Mouse (Mus musculus) cerebellum, adult 8-10 months (tissue): ENCODE data around the gene Znhit1.
A peak's percentile ranks its signal among the peaks of the same experiment; 100 is the strongest.

Experiments
- DNase-seq: peaks from one replicate; pipeline ENCODE4 v3.0.0; 2022

Znhit1 gene

GRCm38 (mm10) chr5:136984828-136985227 lies 3.0 kb downstream of the Znhit1 start:
- no peak for DNase-seq

- peak; percentile 42 for DNase-seq
These were observed 5.4 kb downstream of the Znhit1 start for GRCm38 (mm10) chr5:136982338-136982930.

GRCm38 (mm10) chr5:136980974-136981373 lies 6.8 kb downstream of the Znhit1 start:
- no peak for DNase-seq

- no peak for DNase-seq
These were observed 8.1 kb downstream of the Znhit1 start for GRCm38 (mm10) chr5:136979762-136980161.

- no peak for DNase-seq
These were observed 10.1 kb downstream of the Znhit1 start for GRCm38 (mm10) chr5:136977769-136978168.

- DNase-seq = no peak
These were observed 14.2 kb downstream of the Znhit1 start for GRCm38 (mm10) chr5:136973670-136974069.

- peak; percentile 42 for DNase-seq
These were observed 17.1 kb downstream of the Znhit1 start for GRCm38 (mm10) chr5:136970703-136971102.

GRCm38 (mm10) chr5:136967592-136967991 lies 20.2 kb downstream of the Znhit1 start:
- DNase-seq = no peak

- DNase-seq = no peak
These were observed 20.9 kb downstream of the Znhit1 start for GRCm38 (mm10) chr5:136966861-136967455.

- no peak for DNase-seq
These were observed 21.5 kb downstream of the Znhit1 start, which contains the start of gene Cldn15 for GRCm38 (mm10) chr5:136966331-136966730. Cldn15 (plus strand) TSS chr5:136966616.

- DNase-seq = no peak
These were observed 22.1 kb downstream of the Znhit1 start for GRCm38 (mm10) chr5:136965686-136966085.

GRCm38 (mm10) chr5:136965210-136965609 lies 22.6 kb downstream of the Znhit1 start:
- no peak for DNase-seq

- DNase-seq = no peak
These were observed 24.8 kb downstream of the Znhit1 start for GRCm38 (mm10) chr5:136962966-136963540.

- DNase-seq = peak; percentile 82
These were observed 25.3 kb downstream of the Znhit1 start for GRCm38 (mm10) chr5:136962501-136962900.

- DNase-seq = peak; percentile 92
These were observed 25.8 kb downstream of the Znhit1 start for GRCm38 (mm10) chr5:136961983-136962461.

- no peak for DNase-seq
These were observed 26.4 kb downstream of the Znhit1 start for GRCm38 (mm10) chr5:136961334-136961982.

- DNase-seq = no peak
These were observed 27.8 kb downstream of the Znhit1 start for GRCm38 (mm10) chr5:136960053-136960452.

- DNase-seq = no peak
These were observed 28.7 kb downstream of the Znhit1 start for GRCm38 (mm10) chr5:136958991-136959605.

GRCm38 (mm10) chr5:136957250-136957649 lies 30.6 kb downstream of the Znhit1 start:
- DNase-seq = no peak

- DNase-seq = no peak
These were observed 32.2 kb downstream of the Znhit1 start for GRCm38 (mm10) chr5:136955622-136956021.

GRCm38 (mm10) chr5:136953440-136953951 lies 34.3 kb downstream of the Znhit1 start:
- DNase-seq = no peak

GRCm38 (mm10) chr5:136953015-136953414 lies 34.8 kb downstream of the Znhit1 start, which contains the start of gene Fis1:
Fis1 (plus strand) TSS chr5:136953275.
- peak; percentile 94 for DNase-seq

GRCm38 (mm10) chr5:136952153-136952552 lies 35.7 kb downstream of the Znhit1 start:
- no peak for DNase-seq
